Mouse (Mus musculus): ENCODE data around the gene Serpina1a.
"Not testable (repeated sequence)": the region's sequence is repeated elsewhere in the genome, so short reads cannot be mapped to it uniquely, and the experiment has no call there.

DNA sequence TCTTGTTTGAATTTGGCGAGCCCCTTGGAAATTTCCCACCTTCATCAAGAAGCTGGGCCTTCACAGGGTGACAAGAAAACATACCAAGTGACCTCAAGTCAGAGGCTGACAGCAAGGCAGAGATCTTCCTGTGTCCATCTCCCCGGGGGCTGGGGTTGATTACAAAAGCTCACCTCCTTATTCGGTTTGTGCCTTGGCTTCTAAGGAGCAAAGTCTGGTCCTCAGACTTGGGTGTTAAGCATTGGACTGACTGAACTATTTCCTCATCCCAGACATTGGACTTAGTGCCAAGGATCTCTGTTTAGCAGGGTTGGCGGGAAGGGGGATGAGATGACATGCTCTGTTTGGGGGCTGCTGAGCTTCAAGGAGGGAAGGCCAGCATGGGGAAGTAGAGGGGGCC lies 2.8 kb downstream of the Serpina1a start:
- not testable (repeated sequence) for TF ChIP-seq CTCF (IDR thresholded peaks at IDR 0.05; ENCODE audit: borderline replicate concordance, insufficient read depth, low read depth, low read length); POLR2A (IDR thresholded peaks at IDR 0.05; ENCODE audit: borderline replicate concordance, insufficient read depth, low read length)
